Mouse (Mus musculus): ENCODE results near the gene Cyp2c66.
"Not testable (repeated sequence)": the region's sequence is repeated elsewhere in the genome, so short reads cannot be mapped to it uniquely, and the experiment has no call there.

Gene Cyp2c66

GRCm38 (mm10) chr19:39113644-39114043 is at the start of gene Cyp2c66:
Cyp2c66 (plus strand) TSS chr19:39113898.
- DNase-seq (ENCODE audit: low read depth, low spot score) = no peak

- not testable (repeated sequence) for DNase-seq (ENCODE audit: low read depth, low spot score)
Measured at GRCm38 (mm10) chr19:39098779-39099178, 14.9 kb upstream of the Cyp2c66 start.

GRCm38 (mm10) chr19:39156836-39157235 is 43.1 kb downstream of the Cyp2c66 start:
- not testable (repeated sequence) for DNase-seq (ENCODE audit: low read depth, low spot score)
